Mouse (Mus musculus) erythroblast, embryonic 14.5 days (primary cell): ENCODE data around the gene Vps26b.

Experiments used
- GATA1 ChIP-seq: IDR thresholded peaks from 2 replicates; pipeline ENCODE4 v1.6.1; 2012; ENCODE audit warnings: low read length, inconsistent platforms, mixed read lengths
- TAL1 ChIP-seq: IDR thresholded peaks from 3 replicates; pipeline ENCODE4 v1.6.1; 2012; ENCODE audit warnings: low read length, inconsistent platforms, mixed read lengths

DNA sequence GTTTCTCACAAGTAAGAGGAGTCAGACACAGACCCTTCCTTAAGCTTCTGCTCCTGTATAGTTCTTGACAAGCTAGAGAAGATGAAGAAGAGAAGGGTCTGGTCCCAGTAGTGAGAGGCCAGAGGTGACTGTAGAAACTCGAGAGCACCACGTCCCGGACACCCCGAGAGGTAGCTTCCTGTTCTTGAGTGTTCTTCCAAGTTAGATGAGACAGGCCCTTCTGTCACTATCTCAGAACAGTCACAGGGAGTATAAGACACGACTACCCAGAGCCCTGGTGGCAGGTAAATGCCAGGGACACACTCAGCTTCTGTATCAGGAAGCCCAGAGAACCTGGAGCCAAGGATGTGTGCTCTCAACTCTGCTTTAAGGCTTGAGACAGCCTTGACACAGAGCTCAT, 20.6 kb downstream of the Vps26b start:
- TF ChIP-seq GATA1 (no peak), TAL1 (no peak)
